Mouse (Mus musculus): ENCODE measurements around the gene Zmynd15.

- TF ChIP-seq CTCF (IDR thresholded peaks at IDR 0.05; ENCODE audit: low read depth): no peak
- no peak for TF ChIP-seq EP300 (IDR thresholded peaks at IDR 0.05; ENCODE audit: low read depth)
Measured at GRCm38 (mm10) chr11:70489684-70490083, 30.5 kb downstream of the Zmynd15 start.
